Mouse (Mus musculus): Measurements from ENCODE around the gene Adipoq.
"Not testable (repeated sequence)": the region's sequence is repeated elsewhere in the genome, so short reads cannot be mapped to it uniquely, and the experiment has no call there.

DNA sequence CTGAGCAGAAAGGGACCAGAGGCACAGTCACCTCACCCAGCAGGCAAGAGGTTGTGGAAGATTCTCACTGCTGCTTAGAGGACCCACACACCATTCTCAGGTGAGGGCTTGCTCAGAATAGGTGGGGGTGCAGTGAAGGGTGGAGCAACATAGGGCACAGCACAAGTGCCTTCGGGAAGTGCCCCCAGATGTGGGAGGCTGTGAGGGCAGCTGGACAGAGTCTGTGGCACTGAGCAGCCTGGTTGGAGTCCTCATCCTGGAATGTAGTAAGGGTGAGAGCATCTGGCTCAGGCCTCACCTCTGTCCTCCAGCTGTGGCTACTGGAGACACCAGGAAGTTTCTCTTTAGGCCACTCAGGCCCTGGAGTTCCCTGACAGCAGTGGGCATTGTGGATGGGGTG, 49.5 kb upstream of the Adipoq start:
- not testable (repeated sequence) for TF ChIP-seq POLR2A (IDR thresholded peaks at IDR 0.05; ENCODE audit: borderline replicate concordance, low read depth, low read length); CTCF (IDR thresholded peaks at IDR 0.05; ENCODE audit: low read depth, low read length)
